Mouse (Mus musculus): ENCODE measurements at regions not wholly inside any gene's neighbourhood (a gene's known extent, or its start where the extent isn't known, plus 50 kb on each side); places are given as distances from the start of the nearest gene placed in this dataset.

DNA sequence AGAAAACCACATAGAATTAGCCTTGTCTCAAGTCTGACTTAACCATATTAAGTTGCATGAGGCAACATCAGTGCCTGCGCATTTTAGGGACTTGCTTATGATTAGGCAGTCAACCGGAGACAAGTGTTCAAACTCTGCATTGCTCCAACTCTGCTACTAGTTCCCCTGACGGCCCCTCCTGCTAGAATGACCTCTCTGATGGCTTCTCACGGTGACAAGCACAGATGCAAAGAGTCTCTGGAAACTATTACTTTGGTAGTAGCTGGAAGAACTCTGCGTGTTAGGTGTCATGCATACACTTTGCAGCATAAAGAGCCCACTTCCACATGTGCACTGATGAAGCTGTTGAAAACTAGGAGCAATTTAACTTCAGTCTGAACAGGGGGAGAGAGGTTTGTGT lies 927.8 kb upstream of the Adgrl2 start:
- TF ChIP-seq CTCF (IDR thresholded peaks at IDR 0.05; ENCODE audit: borderline replicate concordance, control insufficient read depth, extremely low read depth, insufficient read depth, low read length, poor library complexity), result no peak
- no peak for TF ChIP-seq POLR2A (IDR thresholded peaks at IDR 0.05; ENCODE audit: control insufficient read depth, extremely low read depth, insufficient read depth, low read length, poor library complexity)

Data from thymus, adult 2 months (tissue).